Mouse (Mus musculus) right cerebral cortex, postnatal 36 days (tissue): Measurements from ENCODE around the gene Senp8.
A peak's percentile ranks its signal among the peaks of the same experiment; 100 is the strongest.

Source experiments
- DNase-seq, 2 experiments: peaks; one replicate each; pipeline ENCODE4 v3.0.0; 2022; ENCODE audit warnings: low spot score in 2 of 2, mixed read lengths in 1 of 2

Senp8 gene

GRCm38 (mm10) chr9:59716275-59716898 lies 34.1 kb downstream of the Senp8 start:
- no peak for DNase-seq

DNA sequence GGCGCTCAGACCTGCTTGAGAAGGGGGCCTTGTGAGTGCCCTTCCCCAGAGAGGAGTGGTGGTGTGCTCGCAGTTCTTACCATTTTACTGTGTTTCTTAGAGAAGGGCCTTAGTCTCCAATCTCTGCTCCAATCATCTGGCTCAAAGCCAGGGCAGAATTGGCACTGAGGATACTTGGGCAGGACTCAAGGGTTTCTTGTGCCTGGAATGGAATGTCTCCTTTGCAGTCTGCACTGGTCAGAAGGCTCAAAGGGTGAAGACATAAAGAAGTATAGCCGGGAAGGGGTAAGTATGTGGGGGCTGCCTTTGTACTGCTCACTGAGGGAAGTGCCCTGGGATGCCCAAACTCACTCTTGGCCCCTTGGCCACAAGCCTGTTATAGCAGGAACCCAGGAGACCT lies 41.3 kb downstream of the Senp8 start:
- DNase-seq = no peak

GRCm38 (mm10) chr9:59706850-59707825 lies 43.4 kb downstream of the Senp8 start:
- no peak for DNase-seq

- no peak for DNase-seq
Measured at GRCm38 (mm10) chr9:59703099-59703498, 47.4 kb downstream of the Senp8 start.

DNA sequence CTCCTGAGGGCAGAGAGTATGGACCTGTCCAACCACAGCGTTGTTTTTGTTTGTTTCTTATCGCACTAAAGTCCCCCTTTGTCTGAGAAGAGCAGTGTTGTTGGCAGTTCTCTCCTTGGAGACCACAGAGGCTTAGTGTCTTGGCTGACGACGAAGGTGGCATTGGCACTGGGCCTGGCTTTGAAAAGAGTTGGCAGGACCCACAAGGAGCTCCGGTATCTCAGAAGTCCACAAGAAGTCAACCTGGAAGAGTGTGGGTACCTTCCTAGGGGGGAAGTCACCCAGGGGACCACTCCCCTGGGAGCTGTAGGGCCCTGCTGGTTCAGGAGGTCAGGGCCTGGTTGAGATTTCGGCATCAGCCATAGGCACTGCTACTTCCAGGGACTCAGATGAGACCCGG lies 49.4 kb downstream of the Senp8 start:
- no peak for DNase-seq

DNA sequence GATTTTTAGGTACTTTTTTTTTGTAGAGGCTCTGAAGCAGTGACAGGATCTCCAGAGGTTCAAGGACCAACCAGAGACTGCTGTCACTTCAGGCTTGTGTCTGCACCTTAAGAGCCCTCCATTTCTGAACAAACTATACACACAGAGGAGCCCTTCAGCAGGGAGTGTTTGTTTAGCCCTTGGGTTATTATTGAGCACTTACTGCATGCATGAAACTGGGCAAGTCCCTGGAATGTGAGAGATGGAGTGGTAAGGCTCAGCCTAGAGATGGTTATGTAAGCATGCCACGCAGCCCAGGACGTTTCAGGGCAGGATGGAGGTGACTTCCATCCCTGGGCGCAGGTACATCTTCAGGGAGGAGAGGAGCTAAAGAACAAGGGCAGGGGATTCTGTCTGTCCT lies 54.1 kb downstream of the Senp8 start:
- DNase-seq = no peak

- no peak for DNase-seq
Measured at GRCm38 (mm10) chr9:59695451-59695813, 55.1 kb downstream of the Senp8 start.

DNA sequence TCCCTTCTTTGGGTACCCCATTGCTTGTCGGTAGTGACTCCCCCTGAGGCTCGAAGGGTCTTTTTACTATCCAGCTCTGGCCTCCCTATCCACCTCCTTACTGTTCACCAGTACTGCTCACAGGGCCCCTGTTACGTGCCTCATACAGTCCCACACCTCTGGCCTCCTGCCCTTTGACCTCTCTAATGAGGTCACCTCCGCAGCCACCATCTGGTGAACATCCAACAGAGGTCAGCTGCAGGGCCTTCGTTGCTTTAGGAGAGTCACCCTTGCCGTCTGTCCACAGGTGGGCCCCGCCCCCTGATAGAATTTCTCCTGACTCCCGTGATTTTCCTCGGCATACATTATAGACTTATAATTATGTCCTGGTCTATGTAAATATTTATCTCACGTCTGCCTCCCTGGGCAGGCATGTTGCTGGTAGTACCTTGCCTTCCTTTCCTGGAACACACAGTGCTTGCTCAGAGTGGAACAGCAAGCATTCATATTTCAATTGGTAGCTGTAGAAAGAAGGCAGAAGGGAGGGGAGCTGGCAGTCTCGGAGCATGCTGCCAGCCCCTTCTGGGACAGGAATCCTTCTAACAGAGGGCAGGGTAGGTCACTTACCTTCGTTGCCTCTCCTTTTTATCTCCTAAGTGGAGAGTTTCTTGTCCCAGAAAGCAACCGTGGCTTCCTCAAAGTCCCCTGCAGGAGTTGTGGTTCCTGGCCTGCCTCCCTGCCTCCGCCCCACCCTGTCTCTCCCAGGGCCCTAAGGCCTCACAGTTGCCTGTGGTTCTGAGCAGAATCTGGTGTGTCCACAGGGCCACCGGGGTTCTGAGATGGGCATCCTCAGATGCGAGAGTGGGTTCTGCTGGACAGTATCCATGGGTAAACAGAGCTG lies 55.7 kb downstream of the Senp8 start:
- no peak for DNase-seq

GRCm38 (mm10) chr9:59692145-59692544 lies 58.4 kb downstream of the Senp8 start:
- peak in 1 of 2 experiments; percentile 54 for DNase-seq

- peak; percentile 83 to 84 for DNase-seq
Measured at GRCm38 (mm10) chr9:59691635-59692094, 58.8 kb downstream of the Senp8 start.

DNA sequence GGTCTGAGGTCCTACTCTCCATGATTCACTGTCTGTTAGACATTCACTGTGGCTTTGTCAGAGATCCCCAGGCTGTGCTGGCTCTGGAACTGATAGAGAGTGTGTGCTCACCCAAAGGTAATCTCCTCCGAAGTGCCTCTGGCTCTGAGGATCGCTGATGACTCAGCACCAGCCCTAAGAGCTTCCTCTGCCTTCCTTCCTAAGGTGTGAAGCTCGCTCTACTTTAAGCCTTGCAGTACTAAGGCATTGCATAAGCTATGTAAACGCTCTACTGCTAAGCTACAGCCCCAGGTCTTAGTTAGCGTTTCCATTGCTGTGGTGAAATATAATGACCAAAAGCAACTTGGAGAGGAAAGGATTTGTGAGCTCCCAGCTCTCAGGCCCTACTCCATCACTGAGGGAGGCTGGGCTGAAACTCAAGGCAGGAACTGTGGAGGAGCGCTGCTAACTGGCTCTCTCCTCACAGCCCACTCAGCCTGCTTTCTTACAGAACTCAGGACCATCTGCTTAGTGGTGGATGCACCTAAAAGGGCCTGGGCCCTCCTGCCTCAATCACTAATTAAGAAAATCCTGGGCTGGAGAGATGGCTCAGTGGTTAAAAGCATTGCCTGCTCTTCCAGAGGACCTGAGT lies 63.0 kb downstream of the Senp8 start:
- DNase-seq = peak; percentile 64 to 74
